Mouse (Mus musculus): ENCODE measurements at regions not wholly inside any gene's neighbourhood (a gene's known extent, or its start where the extent isn't known, plus 50 kb on each side); places are given as distances from the start of the nearest gene placed in this dataset.

- Histone ChIP-seq H3K27me3 (ENCODE audit: control insufficient read depth, insufficient read depth, insufficient read length) (peaks cover 35% of the 10 kb centered on the region), H3K79me2 (ENCODE audit: control insufficient read depth, insufficient read depth) (no peaks in the 10 kb centered on the region)
- no peak for TF ChIP-seq TCF3 (IDR thresholded peaks at IDR 0.05; ENCODE audit: insufficient read length, low read depth)
- no peak for TF ChIP-seq CEBPB (IDR thresholded peaks at IDR 0.05; ENCODE audit: insufficient read depth, poor library complexity, severe bottlenecking)
- TF ChIP-seq SRF (IDR thresholded peaks at IDR 0.05; ENCODE audit: control insufficient read depth, insufficient read length, low read depth) = no peak
These were observed 81.4 kb upstream of the Ptgfrn start for GRCm38 (mm10) chr3:101191298-101191986.

DNA sequence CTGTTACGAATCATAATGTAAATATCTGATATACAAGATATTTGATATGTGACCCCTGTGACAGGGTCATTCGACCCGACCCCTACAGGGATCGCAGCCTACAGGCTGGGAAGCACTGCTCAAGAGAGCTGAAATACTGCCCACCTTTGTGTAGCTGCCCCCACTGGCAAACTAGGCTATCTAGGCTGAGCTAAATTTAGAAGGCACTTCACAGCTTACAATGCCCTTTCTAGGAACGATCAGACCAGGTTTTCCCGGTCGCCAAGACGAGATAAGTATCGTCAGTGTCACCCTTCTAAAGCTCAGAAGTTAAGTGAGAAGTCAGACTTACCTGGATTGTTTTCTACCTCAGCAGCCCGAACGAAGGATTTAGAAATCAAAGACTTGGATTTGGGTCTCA lies 71.9 kb upstream of the Ptgfrn start:
- H3K27me3 ChIP-seq (ENCODE audit: control insufficient read depth, insufficient read depth, insufficient read length) = no peaks in the 10 kb centered on the region
- TF ChIP-seq SRF (IDR thresholded peaks at IDR 0.05; ENCODE audit: control insufficient read depth, insufficient read length, low read depth) = no peak
- no peak for TF ChIP-seq E2F4 (IDR thresholded peaks at IDR 0.05; ENCODE audit: insufficient read depth)
- no peak for TF ChIP-seq USF1 (IDR thresholded peaks at IDR 0.05; ENCODE audit: low read depth)
- no peak for TF ChIP-seq TCF3 (IDR thresholded peaks at IDR 0.05; ENCODE audit: insufficient read length, low read depth)
- TF ChIP-seq TCF12 (IDR thresholded peaks at IDR 0.05; ENCODE audit: insufficient read depth, poor library complexity, severe bottlenecking) = no peak
- no peak for TF ChIP-seq MYOG (IDR thresholded peaks at IDR 0.05; ENCODE audit: control insufficient read depth in 1 of 3, insufficient read depth in 1 of 3, insufficient read length in 2 of 3, low read depth in 2 of 3)
- TF ChIP-seq POLR2AphosphoS2 (IDR thresholded peaks at IDR 0.05; ENCODE audit: insufficient read length, low read depth) = no peak
- no peak for TF ChIP-seq MAX (IDR thresholded peaks at IDR 0.05; ENCODE audit: low read depth)
- TF ChIP-seq POLR2A (IDR thresholded peaks at IDR 0.05; ENCODE audit: insufficient read length, low read depth) = no peak
- TF ChIP-seq REST (IDR thresholded peaks at IDR 0.05; ENCODE audit: insufficient read depth, insufficient read length) = no peak
- no peak for TF ChIP-seq CEBPB (IDR thresholded peaks at IDR 0.05; ENCODE audit: insufficient read depth, poor library complexity, severe bottlenecking)
- no peak for TF ChIP-seq MYOD1 (IDR thresholded peaks at IDR 0.05; ENCODE audit: control insufficient read depth in 1 of 3, insufficient read length in 2 of 3, low read depth in 2 of 3)
- no peaks in the 10 kb centered on the region for H3K36me3 ChIP-seq (ENCODE audit: control insufficient read depth, insufficient read depth)
- no peak overlapping the region for H3K4me3 ChIP-seq
- no peaks in the 10 kb centered on the region for H3K79me2 ChIP-seq (ENCODE audit: control insufficient read depth, insufficient read depth)
- no peak overlapping the region for H3ac ChIP-seq (ENCODE audit: control insufficient read depth, insufficient read length)
- no peak overlapping the region for H3K4me2 ChIP-seq (ENCODE audit: low read depth)

More at GRCm38 (mm10) chr3:101191298-101191986, 81.4 kb upstream of the Ptgfrn start:
- Histone ChIP-seq H3ac (ENCODE audit: control insufficient read depth, insufficient read length) (no peak overlapping the region), H3K36me3 (ENCODE audit: control insufficient read depth, insufficient read depth) (no peaks in the 10 kb centered on the region), H3K4me3 (no peak overlapping the region), H3K4me2 (ENCODE audit: low read depth) (no peak overlapping the region)

- no peak overlapping the region for H3K4me3 ChIP-seq
- no peaks in the 10 kb centered on the region for H3K36me3 ChIP-seq (ENCODE audit: control insufficient read depth, insufficient read depth)
- no peak for TF ChIP-seq REST (IDR thresholded peaks at IDR 0.05; ENCODE audit: insufficient read depth, insufficient read length)
- no peak for TF ChIP-seq SRF (IDR thresholded peaks at IDR 0.05; ENCODE audit: control insufficient read depth, insufficient read length, low read depth)
- no peak for TF ChIP-seq MYOD1 (IDR thresholded peaks at IDR 0.05; ENCODE audit: control insufficient read depth in 1 of 3, insufficient read length in 2 of 3, low read depth in 2 of 3)
- TF ChIP-seq TCF3 (IDR thresholded peaks at IDR 0.05; ENCODE audit: insufficient read length, low read depth) = no peak
- TF ChIP-seq POLR2A (IDR thresholded peaks at IDR 0.05; ENCODE audit: insufficient read length, low read depth) = no peak
- no peak for TF ChIP-seq E2F4 (IDR thresholded peaks at IDR 0.05; ENCODE audit: insufficient read depth)
- TF ChIP-seq CEBPB (IDR thresholded peaks at IDR 0.05; ENCODE audit: insufficient read depth, poor library complexity, severe bottlenecking) = no peak
- TF ChIP-seq USF1 (IDR thresholded peaks at IDR 0.05; ENCODE audit: low read depth) = no peak
- no peaks in the 10 kb centered on the region for H3K27me3 ChIP-seq (ENCODE audit: control insufficient read depth, insufficient read depth, insufficient read length)
- H3K4me2 ChIP-seq (ENCODE audit: low read depth) = no peak overlapping the region
- no peaks in the 10 kb centered on the region for H3K79me2 ChIP-seq (ENCODE audit: control insufficient read depth, insufficient read depth)
- H3ac ChIP-seq (ENCODE audit: control insufficient read depth, insufficient read length) = no peak overlapping the region
These were observed 63.9 kb upstream of the Ptgfrn start for GRCm38 (mm10) chr3:101173954-101174353.

DNA sequence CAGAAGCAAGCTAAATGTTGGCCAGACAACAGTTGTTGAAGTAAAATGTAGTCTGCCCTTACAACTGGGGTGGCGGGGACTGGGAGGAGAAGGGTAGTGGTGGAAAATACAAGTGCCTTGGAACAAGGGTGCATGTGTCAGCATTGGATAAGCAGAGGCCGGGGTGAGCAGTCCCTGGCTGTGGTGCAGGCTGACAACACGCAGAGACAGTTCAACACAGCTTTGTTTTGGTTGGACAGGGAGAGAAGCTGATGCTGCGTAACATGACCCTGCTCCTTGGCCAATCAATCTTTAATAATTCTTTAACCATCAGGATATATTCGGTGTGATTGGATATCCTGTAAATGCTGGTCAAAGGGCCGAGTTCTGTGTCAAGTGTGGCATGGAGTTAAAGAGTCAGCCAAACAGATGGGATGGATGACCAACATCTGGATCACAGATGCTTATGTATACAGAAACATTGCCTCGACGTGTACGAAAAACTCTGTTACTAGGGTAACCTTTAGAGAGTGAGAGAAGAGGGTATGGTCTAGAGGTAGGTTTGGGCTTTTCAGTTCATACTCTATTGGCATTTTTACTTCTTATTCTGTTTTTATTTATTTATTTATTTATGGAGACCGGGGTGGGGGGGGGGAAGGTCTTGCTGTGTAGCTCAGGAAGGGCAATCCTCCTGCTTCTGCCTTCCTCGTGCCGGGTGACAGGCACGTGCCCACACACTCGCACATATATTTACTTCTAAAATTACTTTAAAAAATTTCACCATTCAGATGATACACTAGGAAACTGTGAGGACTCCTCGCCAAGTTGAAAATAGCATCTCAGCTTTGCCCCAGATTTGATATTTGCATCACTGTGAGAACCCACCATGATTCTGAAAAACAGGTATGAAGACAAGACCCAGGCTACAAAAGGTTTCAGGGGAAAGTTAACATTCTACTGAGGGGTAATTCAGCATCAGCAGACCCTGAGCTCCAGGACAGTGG lies 60.2 kb upstream of the Ptgfrn start:
- TF ChIP-seq POLR2A (IDR thresholded peaks at IDR 0.05; ENCODE audit: insufficient read length, low read depth) = no peak
- no peak for TF ChIP-seq SRF (IDR thresholded peaks at IDR 0.05; ENCODE audit: control insufficient read depth, insufficient read length, low read depth)
- no peaks in the 10 kb centered on the region for H3K36me3 ChIP-seq (ENCODE audit: control insufficient read depth, insufficient read depth)
- no peaks in the 10 kb centered on the region for H3K79me2 ChIP-seq (ENCODE audit: control insufficient read depth, insufficient read depth)
- no peaks in the 10 kb centered on the region for H3K27me3 ChIP-seq (ENCODE audit: control insufficient read depth, insufficient read depth, insufficient read length)
- no peak overlapping the region for H3K4me2 ChIP-seq (ENCODE audit: low read depth)
- no peak overlapping the region for H3ac ChIP-seq (ENCODE audit: control insufficient read depth, insufficient read length)
- H3K4me3 ChIP-seq = no peak overlapping the region

DNA sequence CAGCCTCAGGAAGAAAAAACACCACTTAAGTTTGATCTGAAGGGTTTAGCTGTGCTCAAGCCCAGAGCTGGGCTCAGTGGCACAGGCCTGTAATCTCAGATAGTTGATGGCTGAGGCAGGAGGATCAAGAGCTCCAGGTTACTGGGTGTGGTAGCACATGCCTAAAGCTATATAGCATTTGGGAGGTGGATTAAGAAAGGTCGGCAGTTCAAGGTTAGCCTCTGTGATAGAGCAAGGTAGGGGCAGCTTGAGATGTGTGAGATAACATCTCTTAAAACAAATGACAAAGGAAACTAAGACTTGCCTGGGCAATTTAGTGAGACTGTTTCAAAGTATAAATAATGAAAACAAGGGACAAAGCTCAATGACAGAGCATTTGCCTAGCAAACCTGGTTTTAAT lies 56.9 kb upstream of the Ptgfrn start:
- Histone ChIP-seq H3K27me3 (ENCODE audit: control insufficient read depth, insufficient read depth, insufficient read length) (no peaks in the 10 kb centered on the region), H3K79me2 (ENCODE audit: control insufficient read depth, insufficient read depth) (no peaks in the 10 kb centered on the region), H3K36me3 (ENCODE audit: control insufficient read depth, insufficient read depth) (no peaks in the 10 kb centered on the region), H3K4me2 (ENCODE audit: low read depth) (no peak overlapping the region), H3K4me3 (no peak overlapping the region), H3ac (ENCODE audit: control insufficient read depth, insufficient read length) (no peak overlapping the region)
- TF ChIP-seq POLR2A (IDR thresholded peaks at IDR 0.05; ENCODE audit: insufficient read length, low read depth) = no peak
